Mouse (Mus musculus) cerebellum, adult 8-10 months (tissue): ENCODE data around the gene Mpnd.
A peak's percentile ranks its signal among the peaks of the same experiment; 100 is the strongest.

Experiments used
- DNase-seq: peaks from one replicate; pipeline ENCODE4 v3.0.0; 2022

The Mpnd gene

GRCm38 (mm10) chr17:55986030-55986961, 19.2 kb upstream of the Mpnd start, which contains the start of gene Fsd1:
Gene Fsd1, plus strand, starts transcription at chr17:55986509.
- DNase-seq: peak; percentile 82

- DNase-seq: no peak
These were observed 15.1 kb upstream of the Mpnd start for GRCm38 (mm10) chr17:55990278-55990898.

- DNase-seq: no peak
These were observed 9.5 kb upstream of the Mpnd start for GRCm38 (mm10) chr17:55996007-55996406.

- no peak for DNase-seq
These were observed 5.6 kb upstream of the Mpnd start for GRCm38 (mm10) chr17:55999794-56000499.

- DNase-seq: no peak
These were observed 2.5 kb upstream of the Mpnd start for GRCm38 (mm10) chr17:56003000-56003399.

- DNase-seq: no peak
These were observed 1.4 kb downstream of the Mpnd start for GRCm38 (mm10) chr17:56006956-56007355.

- no peak for DNase-seq
These were observed 2.2 kb downstream of the Mpnd start for GRCm38 (mm10) chr17:56007444-56008355.

- DNase-seq: peak; percentile 91
These were observed 3.0 kb downstream of the Mpnd start for GRCm38 (mm10) chr17:56008356-56009087.

GRCm38 (mm10) chr17:56009088-56009961, 3.8 kb downstream of the Mpnd start:
- peak; percentile 92 for DNase-seq

GRCm38 (mm10) chr17:56009962-56010240, 4.4 kb downstream of the Mpnd start:
- DNase-seq: no peak

GRCm38 (mm10) chr17:56010255-56010654, 4.7 kb downstream of the Mpnd start:
- DNase-seq: no peak

- peak; percentile 83 for DNase-seq
These were observed 5.2 kb downstream of the Mpnd start for GRCm38 (mm10) chr17:56010681-56011080.

- DNase-seq: no peak
These were observed 5.9 kb downstream of the Mpnd start for GRCm38 (mm10) chr17:56011441-56011840.

GRCm38 (mm10) chr17:56015293-56015692, 9.8 kb downstream of the Mpnd start:
- DNase-seq: no peak

- DNase-seq: no peak
These were observed 10.9 kb downstream of the Mpnd start for GRCm38 (mm10) chr17:56016382-56016781.

GRCm38 (mm10) chr17:56016793-56017785, 11.6 kb downstream of the Mpnd start:
- peak; percentile 47 for DNase-seq

- DNase-seq: peak; percentile 51
These were observed 12.3 kb downstream of the Mpnd start for GRCm38 (mm10) chr17:56017848-56018247.

- peak; percentile 78 for DNase-seq
These were observed 13.0 kb downstream of the Mpnd start for GRCm38 (mm10) chr17:56018347-56019131.
